Mouse (Mus musculus) CH12.LX (cell line): ENCODE measurements around the gene Tmem30b. TPM values are rescaled to one million over a fixed set of nuclear protein-coding genes. Genes with fewer than 3 reads are reported as not detected.
A peak's percentile ranks its signal among the peaks of the same experiment; 100 is the strongest.

Experiments
- DNase-seq: peaks from one replicate; pipeline ENCODE4 v3.0.0-alpha.2; 2013; ENCODE audit errors: extremely low read depth
- H3K27ac ChIP-seq: 2 replicates; pipeline ENCODE4 v1.5.1; 2012; ENCODE audit warnings: low read depth, mild to moderate bottlenecking, control low read depth, moderate library complexity; ENCODE audit not compliant: insufficient read depth
- H3K27me3 ChIP-seq: replicated peaks from 2 replicates; pipeline ENCODE3; 2012; ENCODE audit warnings: inconsistent platforms
- H3K36me3 ChIP-seq, 2 experiments: replicated peaks in 1 of 2; 2 replicates each; pipeline versions ENCODE3 to v1.6.1; 2012; ENCODE audit warnings: inconsistent platforms in 1 of 2, low read length in 1 of 2, mild to moderate bottlenecking in 1 of 2, mixed read lengths in 1 of 2, moderate library complexity in 1 of 2; ENCODE audit not compliant: control insufficient read depth in 1 of 2, insufficient read depth in 1 of 2
- H3K4me1 ChIP-seq, 2 experiments: 2 replicates each; pipeline ENCODE4 v1.6.1; 2012; ENCODE audit warnings: inconsistent platforms in 1 of 2, moderate library complexity in 1 of 2; ENCODE audit not compliant: insufficient read depth in 2 of 2, control insufficient read depth in 1 of 2
- H3K4me2 ChIP-seq: 2 replicates; pipeline ENCODE4 v1.6.1; 2012; ENCODE audit warnings: low read depth, mild to moderate bottlenecking, control low read depth; ENCODE audit not compliant: poor library complexity, insufficient read depth, severe bottlenecking
- H3K4me3 ChIP-seq, 3 experiments: fragments of 150-350 bp in 1 of 3; sonication (generic) in 1 of 3; replicated peaks in 1 of 3; 2 replicates each; pipeline versions ENCODE3 to v1.5.1; 2011 to 2012; ENCODE audit warnings: low read depth in 2 of 3, low read length in 2 of 3, mild to moderate bottlenecking in 2 of 3, moderate library complexity in 2 of 3, control low read depth in 1 of 3, improper control_type of control experiment in 1 of 3, inconsistent platforms in 1 of 3, mixed read lengths in 1 of 3; ENCODE audit not compliant: poor library complexity in 1 of 3
- H3K79me2 ChIP-seq: replicated peaks from 2 replicates; pipeline ENCODE4 v1.6.1; 2012; ENCODE audit warnings: mild to moderate bottlenecking, moderate library complexity; ENCODE audit not compliant: control insufficient read depth, poor library complexity, insufficient read depth, severe bottlenecking; ENCODE audit errors: extremely low read depth
- H3K9ac ChIP-seq: 2 replicates; pipeline ENCODE4 v1.6.1; 2012; ENCODE audit warnings: low read depth, mild to moderate bottlenecking, control low read depth, moderate library complexity; ENCODE audit not compliant: insufficient read depth
- H3K9me3 ChIP-seq: replicated peaks from 2 replicates; pipeline ENCODE3; 2012; ENCODE audit warnings: low read length, inconsistent platforms, mixed read lengths
- BHLHE40 ChIP-seq: IDR thresholded peaks from 2 replicates; pipeline ENCODE4 v1.6.1; 2011; ENCODE audit warnings: mild to moderate bottlenecking, low read depth, low read length, improper control_type of control experiment
- CHD1 ChIP-seq: IDR thresholded peaks from 2 replicates; pipeline ENCODE4 v1.6.1; 2012; ENCODE audit warnings: low read depth, low read length, improper control_type of control experiment, inconsistent platforms
- CTCF ChIP-seq, 2 experiments: IDR thresholded peaks in 1 of 2; conservative IDR thresholded peaks in 1 of 2; 2 replicates each; pipeline ENCODE4 v1.5.1; 2011 to 2012; ENCODE audit warnings: low read depth in 2 of 2, low read length in 2 of 2, improper control_type of control experiment in 1 of 2, inconsistent platforms in 1 of 2, mild to moderate bottlenecking in 1 of 2, moderate library complexity in 1 of 2
- E2F4 ChIP-seq: IDR thresholded peaks from 2 replicates; pipeline ENCODE4 v1.6.1; 2011; ENCODE audit warnings: low read depth, low read length, improper control_type of control experiment; ENCODE audit not compliant: insufficient replicate concordance
- EP300 ChIP-seq: IDR thresholded peaks from 2 replicates; pipeline ENCODE4 v1.6.1; 2011; ENCODE audit warnings: low read length, improper control_type of control experiment
- ETS1 ChIP-seq: conservative IDR thresholded peaks from 2 replicates; pipeline ENCODE4 v1.6.1; 2012; ENCODE audit warnings: low read depth, mild to moderate bottlenecking, inconsistent platforms, low read length, improper control_type of control experiment, moderate library complexity
- GABPA ChIP-seq: IDR thresholded peaks from 2 replicates; pipeline ENCODE4 v1.6.1; 2012; ENCODE audit warnings: low read depth, low read length, improper control_type of control experiment, inconsistent platforms; ENCODE audit not compliant: insufficient replicate concordance
- IRF4 ChIP-seq: IDR thresholded peaks from 2 replicates; pipeline ENCODE4 v1.6.1; 2014; ENCODE audit warnings: low read depth, mild to moderate bottlenecking, inconsistent platforms, low read length, improper control_type of control experiment
- JUN ChIP-seq: IDR thresholded peaks from 2 replicates; pipeline ENCODE4 v1.6.1; 2011; ENCODE audit warnings: low read depth, mild to moderate bottlenecking, low read length, improper control_type of control experiment, moderate library complexity; ENCODE audit not compliant: insufficient read depth
- JUND ChIP-seq: conservative IDR thresholded peaks from 2 replicates; pipeline ENCODE4 v1.6.1; 2011; ENCODE audit warnings: low read depth, low read length, improper control_type of control experiment
- MAZ ChIP-seq: IDR thresholded peaks from 2 replicates; pipeline ENCODE4 v1.6.1; 2012; ENCODE audit warnings: low read depth, mild to moderate bottlenecking, inconsistent platforms, low read length, improper control_type of control experiment, moderate library complexity
- MEF2A ChIP-seq: IDR thresholded peaks from 2 replicates; pipeline ENCODE4 v1.6.1; 2014; ENCODE audit warnings: low read depth, mild to moderate bottlenecking, inconsistent platforms, low read length, improper control_type of control experiment, borderline replicate concordance
- MXI1 ChIP-seq: IDR thresholded peaks from 2 replicates; pipeline ENCODE4 v1.6.1; 2011; ENCODE audit warnings: mild to moderate bottlenecking, low read depth, low read length, improper control_type of control experiment
- MYC ChIP-seq: IDR thresholded peaks from 2 replicates; pipeline ENCODE4 v1.6.1; 2011; ENCODE audit warnings: low read depth, mild to moderate bottlenecking, improper control_type of control experiment, low read length
- NELFE ChIP-seq: IDR thresholded peaks from 2 replicates; pipeline ENCODE4 v1.6.1; 2011; ENCODE audit warnings: low read depth, low read length, improper control_type of control experiment
- POLR2AphosphoS2 ChIP-seq: IDR thresholded peaks from 2 replicates; pipeline ENCODE4 v1.6.1; 2011; ENCODE audit warnings: low read depth, low read length, improper control_type of control experiment
- RAD21 ChIP-seq: IDR thresholded peaks from 2 replicates; pipeline ENCODE4 v1.6.1; 2011; ENCODE audit warnings: low read depth, mild to moderate bottlenecking, low read length, improper control_type of control experiment, moderate library complexity
- SIN3A ChIP-seq: IDR thresholded peaks from 2 replicates; pipeline ENCODE4 v1.6.1; 2012; ENCODE audit warnings: low read length, improper control_type of control experiment, inconsistent platforms
- SMC3 ChIP-seq: IDR thresholded peaks from 2 replicates; pipeline ENCODE4 v1.6.1; 2011; ENCODE audit warnings: low read depth, low read length, improper control_type of control experiment
- TBP ChIP-seq: conservative IDR thresholded peaks from 2 replicates; pipeline ENCODE4 v1.6.1; 2011; ENCODE audit warnings: low read depth, low read length, improper control_type of control experiment
- TCF12 ChIP-seq: IDR thresholded peaks from 2 replicates; pipeline ENCODE4 v1.6.1; 2014; ENCODE audit warnings: low read depth, mild to moderate bottlenecking, inconsistent platforms, low read length, improper control_type of control experiment
- USF1 ChIP-seq: IDR thresholded peaks from 2 replicates; pipeline ENCODE4 v1.6.1; 2014; ENCODE audit warnings: low read depth, mild to moderate bottlenecking, inconsistent platforms, low read length, improper control_type of control experiment
- ZMIZ1 ChIP-seq: IDR thresholded peaks from 2 replicates; pipeline ENCODE4 v1.6.1; 2012; ENCODE audit warnings: low read depth, mild to moderate bottlenecking, inconsistent platforms, low read length, improper control_type of control experiment
- ZNF384 ChIP-seq: IDR thresholded peaks from 2 replicates; pipeline ENCODE4 v1.6.1; 2012; ENCODE audit warnings: low read depth, low read length, improper control_type of control experiment, inconsistent platforms
- dilution Hi-C: fragments of 300-500 bp; cut with MboI; formaldehyde crosslinking; loops from 2 replicates; pipeline ENCODE4 v1.14.3; 2020; ENCODE audit warnings: low sequenced_read_pairs; ENCODE audit not compliant: extremely low pct_unique_long_range_greater_than_20kb, extremely low pct_ligation_motif_present
- in situ Hi-C: fragments of 300-500 bp; cut with MboI; formaldehyde crosslinking; loops from 3 replicates; pipeline ENCODE4 v1.14.3; 2019; ENCODE audit warnings: low sequenced_read_pairs, low pct_ligation_motif_present, low pct_unique_long_range_greater_than_20kb, mixed read lengths
- polyA plus RNA-seq: library from polyadenylated mRNA; unstranded; fragments of >175 nt; gene quantifications from 2 replicates; pipeline ENCODE4 v1.2.1, GENCODE M21; 2012; ENCODE audit warnings: low read depth; ENCODE audit not compliant: insufficient read length
- total RNA-seq, 2 experiments: library from RNA; depleted of rRNA; stranded (reverse); fragments of 300-350 nt in 1 of 2; fragments of >200 nt in 1 of 2; gene quantifications; 2 replicates each; pipeline ENCODE4 v1.2.3; 2012 to 2014

Gene Tmem30b
- total and polyA plus RNA-seq, 3 experiments, result not detected

- Histone ChIP-seq H3K4me1 (peaks cover 0 to 4% of the 10 kb centered on the region in 2 experiments; a peak in 1 of 4 replicates), H3K27ac (no peak overlapping the region), H3K4me2 (no peak overlapping the region), H3K79me2 (no peaks in the 10 kb centered on the region), H3K9me3 (no peaks in the 10 kb centered on the region), H3K4me3 (no peak overlapping the region), H3K27me3 (no peaks in the 10 kb centered on the region), H3K9ac (no peak overlapping the region), H3K36me3 (no peaks in the 10 kb centered on the region)
- no peak for TF ChIP-seq IRF4
- TF ChIP-seq ZNF384, result no peak
- TF ChIP-seq RAD21, result no peak
- TF ChIP-seq JUN, result no peak
- TF ChIP-seq E2F4, result no peak
- no peak for TF ChIP-seq ZMIZ1
- TF ChIP-seq MEF2A, result no peak
- TF ChIP-seq MXI1, result no peak
- no peak for TF ChIP-seq ETS1
- TF ChIP-seq POLR2AphosphoS2, result no peak
- no peak for TF ChIP-seq USF1
- no peak for TF ChIP-seq SIN3A
- TF ChIP-seq CHD1, result no peak
- no peak for TF ChIP-seq BHLHE40
- in situ Hi-C loops (loop anchor here (25.0 kb wide), 1 partner anchor 454 kb away; no protein-coding TSS in a partner anchor), dilution Hi-C loops (no loop called here)
- DNase-seq, result no peak
These were observed 12.5 kb upstream of the Tmem30b start for GRCm38 (mm10) chr12:73558525-73559195.

- H3K79me2 ChIP-seq, result no peaks in the 10 kb centered on the region
- peak; percentile 89 for DNase-seq
- H3K27me3 ChIP-seq, result no peaks in the 10 kb centered on the region
- no peak overlapping the region for H3K4me3 ChIP-seq
- H3K4me1 ChIP-seq, result peaks cover 0 to 4% of the 10 kb centered on the region in 2 experiments; a peak in 1 of 4 replicates
- H3K4me2 ChIP-seq, result no peak overlapping the region
- H3K9ac ChIP-seq, result no peak overlapping the region
- no peaks in the 10 kb centered on the region for H3K9me3 ChIP-seq
- no peaks in the 10 kb centered on the region for H3K36me3 ChIP-seq
- in situ Hi-C loops (loop anchor here (25.0 kb wide), 1 partner anchor 458 kb away; no protein-coding TSS in a partner anchor), dilution Hi-C loops (no loop called here)
- no peak overlapping the region for H3K27ac ChIP-seq
- TF ChIP-seq TBP (no peak), GABPA (no peak), MAZ (0 out of 2 replicates have a peak, but pooled peaks have one; percentile 34), RAD21 (peak; percentile 86), ETS1 (no peak), SMC3 (peak; percentile 64), MEF2A (0 out of 2 replicates have a peak, but pooled peaks have one; percentile 38), TCF12 (0 out of 2 replicates have a peak, but pooled peaks have one; percentile 28), JUND (0 out of 2 replicates have a peak, but pooled peaks have one; percentile 42), EP300 (no peak), IRF4 (peak; percentile 27; the same call in 1 of the 2 replicates), BHLHE40 (no peak), CTCF (conservative IDR thresholded peaks at IDR 0.05 in 1 of 2, IDR thresholded peaks at IDR 0.05 in 1 of 2; ENCODE audit: low read depth in 2 of 2, low read length in 2 of 2) (peak; percentile 50 to 90; a peak in 3 of 4 replicates), NELFE (0 out of 2 replicates have a peak, but pooled peaks have one; percentile 44), MYC (0 out of 2 replicates have a peak, but pooled peaks have one; percentile 21)
These were observed 8.0 kb upstream of the Tmem30b start for GRCm38 (mm10) chr12:73554155-73554554.
